Mouse (Mus musculus) lung, postnatal 0 days (tissue): Measurements from ENCODE around the gene Gse1.

Source experiments
- CTCF ChIP-seq: IDR thresholded peaks from 2 replicates; pipeline ENCODE4 v1.5.1; 2016; ENCODE audit warnings: antibody characterized with exemption, mild to moderate bottlenecking
- EP300 ChIP-seq: IDR thresholded peaks from 2 replicates; pipeline ENCODE4 v1.6.1; 2016; ENCODE audit warnings: antibody characterized with exemption, mild to moderate bottlenecking, control low read depth

DNA sequence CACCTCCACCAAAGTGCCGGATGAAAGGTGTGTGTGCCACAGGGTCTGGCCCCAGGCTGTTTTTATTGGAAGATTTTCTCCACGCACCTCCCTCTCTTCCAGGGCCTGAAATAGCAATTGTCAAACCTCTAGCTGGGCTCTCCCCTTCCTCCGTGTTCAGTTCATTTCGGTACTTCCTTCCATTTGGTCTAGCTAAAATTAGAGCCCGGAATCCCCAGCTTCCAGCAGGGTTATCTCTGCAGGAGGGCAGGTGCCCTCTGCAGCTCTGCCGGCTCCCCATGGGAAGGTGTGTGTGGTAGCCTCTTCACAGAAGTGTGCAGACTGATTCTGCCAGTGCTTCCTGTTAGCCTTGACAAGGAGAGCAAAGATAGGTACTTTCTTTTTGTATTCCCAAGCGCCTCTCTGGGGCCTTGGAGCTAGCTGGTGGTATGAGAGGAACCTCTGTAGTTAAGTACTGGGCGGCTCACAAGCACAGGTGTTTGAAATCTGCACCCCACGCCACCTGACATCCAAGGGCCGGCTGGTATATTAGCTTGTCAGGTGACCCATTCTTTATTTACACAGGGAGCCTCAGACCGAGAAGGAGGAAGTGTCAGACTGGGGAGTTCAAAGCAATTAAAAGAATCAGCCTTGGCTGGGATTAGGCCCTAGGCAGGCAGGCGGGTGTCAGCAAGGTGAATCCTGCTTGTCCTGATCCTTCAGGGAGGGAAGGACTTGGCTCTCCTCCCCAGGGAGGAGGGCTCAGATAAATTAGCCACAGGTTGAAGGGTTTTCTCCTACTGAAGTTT, 262.3 kb downstream of the Gse1 start:
- TF ChIP-seq CTCF (no peak), EP300 (no peak)
